In the genomic region with DNA sequence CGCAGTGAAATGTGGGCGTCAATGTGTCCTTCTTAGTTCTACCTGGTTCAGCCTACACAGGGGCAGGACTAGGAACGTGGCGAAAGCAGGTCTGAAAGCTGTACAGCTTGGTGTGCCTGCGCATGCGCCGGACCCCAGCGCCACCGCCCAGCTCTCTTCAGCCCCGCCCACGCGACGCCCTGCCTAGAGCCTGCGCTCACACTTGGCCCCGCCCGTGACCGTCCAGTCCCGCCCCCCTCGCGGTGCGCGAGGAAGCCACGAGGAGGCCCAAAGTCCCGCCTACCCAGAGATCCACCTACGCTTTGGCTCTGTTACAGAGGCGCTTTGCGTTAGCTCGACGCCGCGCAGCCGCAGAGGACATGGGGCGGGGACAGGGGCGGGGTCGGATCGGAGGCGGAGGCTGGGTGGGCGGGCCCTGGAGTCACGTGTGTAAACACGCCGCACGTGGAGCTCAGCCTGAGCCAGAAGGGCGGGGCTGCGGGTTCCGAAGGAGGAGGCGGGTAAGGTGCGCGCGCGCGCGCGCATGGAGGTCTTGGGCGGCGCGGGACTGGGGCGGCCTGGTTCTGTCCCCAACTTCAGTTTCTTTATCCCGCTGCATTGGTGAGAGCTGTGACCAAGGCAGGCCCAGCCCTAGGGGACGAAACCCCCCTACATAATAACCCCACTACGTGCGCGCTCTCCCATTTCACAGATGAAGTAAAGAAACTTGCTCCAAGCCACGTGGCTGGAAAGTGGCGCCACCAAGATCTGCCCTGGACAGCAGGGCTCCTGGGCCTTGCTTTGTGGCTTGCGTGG, we compare ENCODE assay signal across 8 mouse cellular contexts. TPM values are rescaled to one million over a fixed set of nuclear protein-coding genes. Genes with fewer than 3 reads are reported as not detected.
DNase-seq lines count a peak whose midpoint lies in the region; ATAC-seq and TF ChIP-seq lines count a peak whose summit lies in the region.

No protein-coding gene starts in this region.

- no peak for TF ChIP-seq CTCF in liver, embryonic 14.5 days (IDR thresholded peaks at IDR 0.05; ENCODE audit: low read depth)
- no peak; the same call in 1 of the 2 replicates for TF ChIP-seq CTCF in stomach, postnatal 0 days (IDR thresholded peaks at IDR 0.05; ENCODE audit: low read depth)

- H3K4me2 ChIP-seq in heart, embryonic 15.5 days, result peak overlapping the region; percentile 88
- H3K4me2 ChIP-seq in liver, embryonic 14.5 days (ENCODE audit: low read depth), result peak overlapping the region; percentile 99
- H3K4me2 ChIP-seq in neural tube, embryonic 11.5 days (ENCODE audit: low read depth), result peak overlapping the region; percentile 67
- peak overlapping the region; percentile 79 for H3K4me2 ChIP-seq in stomach, postnatal 0 days (replicated peaks; ENCODE audit: low read depth)

- TF ChIP-seq EP300 in liver, embryonic 14.5 days (IDR thresholded peaks at IDR 0.05; ENCODE audit: low read depth), result no peak
- no peak for TF ChIP-seq EP300 in stomach, postnatal 0 days (optimal IDR thresholded peaks at IDR 0.05)

- peaks cover 29% of the 10 kb centered on the region for H3K4me1 ChIP-seq in forebrain, embryonic 10.5 days
- H3K4me1 ChIP-seq in heart, embryonic 15.5 days (replicated peaks), result peaks cover 30% of the 10 kb centered on the region
- peaks cover 6 to 15% of the 10 kb centered on the region in 2 experiments for H3K4me1 ChIP-seq in liver, embryonic 14.5 days (replicated peaks; ENCODE audit: control insufficient read depth in 2 of 2, insufficient read depth in 2 of 2, low read length in 1 of 2)
- H3K4me1 ChIP-seq in neural tube, embryonic 11.5 days (ENCODE audit: control insufficient read depth, insufficient read depth, low read length), result peaks cover 7% of the 10 kb centered on the region
- peaks cover 7% of the 10 kb centered on the region for H3K4me1 ChIP-seq in stomach, postnatal 0 days (replicated peaks; ENCODE audit: control insufficient read depth, insufficient read depth)

- no peaks in the 10 kb centered on the region for H3K36me3 ChIP-seq in forebrain, embryonic 10.5 days (replicated peaks)
- H3K36me3 ChIP-seq in heart, embryonic 15.5 days, result no peaks in the 10 kb centered on the region
- no peaks in the 10 kb centered on the region for H3K36me3 ChIP-seq in liver, embryonic 14.5 days (replicated peaks; ENCODE audit: control insufficient read depth, insufficient read depth, low read depth)
- no peaks in the 10 kb centered on the region for H3K36me3 ChIP-seq in neural tube, embryonic 11.5 days (ENCODE audit: control insufficient read depth, insufficient read depth, low read length)
- no peaks in the 10 kb centered on the region for H3K36me3 ChIP-seq in stomach, postnatal 0 days (ENCODE audit: control insufficient read depth, insufficient read depth, low read length)

- H3K27ac ChIP-seq in forebrain, embryonic 10.5 days, result peak overlapping the region; percentile 61
- peak overlapping the region; percentile 39 for H3K27ac ChIP-seq in heart, embryonic 15.5 days
- H3K27ac ChIP-seq in liver, embryonic 14.5 days, result no peak overlapping the region
- no peak overlapping the region for H3K27ac ChIP-seq in neural tube, embryonic 11.5 days (ENCODE audit: low read depth, low read length)
- peak overlapping the region; percentile 85 for H3K27ac ChIP-seq in stomach, postnatal 0 days (replicated peaks)

- H3K4me3 ChIP-seq in forebrain, embryonic 10.5 days, result peak overlapping the region; percentile 53
- peak overlapping the region; percentile 56 for H3K4me3 ChIP-seq in heart, embryonic 15.5 days
- H3K4me3 ChIP-seq in liver, embryonic 14.5 days (ENCODE audit: insufficient read depth in 1 of 2, low read depth in 2 of 2, low read length in 2 of 2), result peak overlapping the region; percentile 52 to 55
- H3K4me3 ChIP-seq in neural tube, embryonic 11.5 days (ENCODE audit: low read depth, low read length), result peak overlapping the region; percentile 22
- peak overlapping the region; percentile 43 for H3K4me3 ChIP-seq in stomach, postnatal 0 days (ENCODE audit: low read depth, low read length)

- DNase-seq in CD8-positive naive resting alpha-beta T cell, adult 2 months (ENCODE audit: low read depth in 2 of 2, low spot score in 2 of 2), result peak; percentile 99 to 100
- peak; percentile 96 for DNase-seq in c-Kit-positive CD71-negative TER-119-negative erythroid progenitor cells, embryonic 14.5 days (ENCODE audit: low read depth)
- peak; percentile 99 for DNase-seq in forebrain, embryonic 10.5 days (ENCODE audit: extremely low spot score, low spot score)
- peak; percentile 99 to 100 for DNase-seq in kidney, postnatal 25 days
- DNase-seq in liver, embryonic 14.5 days (ENCODE audit: low read depth in 3 of 3, low spot score in 3 of 3), result peak; percentile 90 to 97 (median 91)
- DNase-seq in neural tube, embryonic 11.5 days (ENCODE audit: low spot score), result peak; percentile 100
- DNase-seq in stomach, postnatal 0 days (ENCODE audit: low spot score), result peak; percentile 100

- WGBS in forebrain, embryonic 10.5 days, result under 1% methylated on average over 65 of the region's 65 CpGs
- WGBS in heart, embryonic 15.5 days, result under 1% methylated on average over 56 of the region's 65 CpGs
- under 1% methylated on average over 63 of the region's 65 CpGs for WGBS in liver, embryonic 14.5 days (ENCODE audit: insufficient replicate concordance)
- WGBS in neural tube, embryonic 11.5 days, result under 1% methylated on average over 59 of the region's 65 CpGs
- WGBS in stomach, postnatal 0 days, result under 1% methylated on average over 62 of the region's 65 CpGs

- H3K9ac ChIP-seq in heart, embryonic 15.5 days, result peak overlapping the region; percentile 53
- H3K9ac ChIP-seq in liver, embryonic 14.5 days (replicated peaks), result peak overlapping the region; percentile 58
- H3K9ac ChIP-seq in neural tube, embryonic 11.5 days (ENCODE audit: low read length), result peak overlapping the region; percentile 32; the same call in 1 of the 2 replicates
- peak overlapping the region; percentile 56 for H3K9ac ChIP-seq in stomach, postnatal 0 days (ENCODE audit: low read length)

- no peaks in the 10 kb centered on the region for H3K9me3 ChIP-seq in forebrain, embryonic 10.5 days
- no peaks in the 10 kb centered on the region for H3K9me3 ChIP-seq in heart, embryonic 15.5 days (replicated peaks)
- H3K9me3 ChIP-seq in liver, embryonic 14.5 days (ENCODE audit: control insufficient read depth, low read length), result no peaks in the 10 kb centered on the region
- H3K9me3 ChIP-seq in neural tube, embryonic 11.5 days (ENCODE audit: control insufficient read depth, low read length), result no peaks in the 10 kb centered on the region
- H3K9me3 ChIP-seq in stomach, postnatal 0 days (ENCODE audit: control insufficient read depth, low read length), result no peaks in the 10 kb centered on the region

- H3K27me3 ChIP-seq in forebrain, embryonic 10.5 days (ENCODE audit: poor library complexity, severe bottlenecking), result peaks cover 26% of the 10 kb centered on the region
- no peaks in the 10 kb centered on the region for H3K27me3 ChIP-seq in heart, embryonic 15.5 days
- no peaks in the 10 kb centered on the region for H3K27me3 ChIP-seq in liver, embryonic 14.5 days (ENCODE audit: control insufficient read depth, insufficient read depth, low read length)
- no peaks in the 10 kb centered on the region for H3K27me3 ChIP-seq in neural tube, embryonic 11.5 days (ENCODE audit: control insufficient read depth, insufficient read depth, low read length)
- H3K27me3 ChIP-seq in stomach, postnatal 0 days (ENCODE audit: control insufficient read depth, insufficient read depth, low read length), result no peaks in the 10 kb centered on the region

- peak; percentile 97 for ATAC-seq in heart, embryonic 15.5 days (replicated peaks; ENCODE audit: insufficient number of reproducible peaks, insufficient read depth, low FRiP score, low read depth)
- ATAC-seq in liver, embryonic 14.5 days (ENCODE audit: insufficient read depth), result peak; percentile 97
- ATAC-seq in neural tube, embryonic 11.5 days (ENCODE audit: insufficient read depth, low FRiP score, low TSS enrichment), result peak; percentile 98
- ATAC-seq in stomach, postnatal 0 days (ENCODE audit: low FRiP score, low TSS enrichment), result peak; percentile 98

RNA-seq across cellular contexts. Expression of a gene that starts 22.4 kb away (rescaled TPM):
- polyA plus RNA-seq in forebrain, embryonic 10.5 days (2016; fragmentation: Nextera tagmentation; extraction: Ambion mirVana), result 116 and 117 TPM in 2 replicates
- 23.5 and 29.0 TPM in 2 replicates for polyA plus RNA-seq in heart, embryonic 15.5 days (2015; fragmentation: Nextera tagmentation; extraction: Ambion mirVana)
- 51.2 and 71.1 TPM in 2 replicates for polyA plus RNA-seq in liver, embryonic 14.5 days (2012; rRNA removed)
- 87.8 and 94.9 TPM in 2 replicates for polyA plus RNA-seq in liver, embryonic 14.5 days (2014; fragmentation: Nextera tagmentation; extraction: Ambion mirVana)
- 83.9 and 84.0 TPM in 2 replicates for polyA plus RNA-seq in neural tube, embryonic 11.5 days (2014; fragmentation: Nextera tagmentation; extraction: Ambion mirVana)
- polyA plus RNA-seq in stomach, postnatal 0 days (2015; fragmentation: Nextera tagmentation; extraction: Ambion mirVana), result 14.2 and 15.3 TPM in 2 replicates

Comparison
In these comparisons a context has a peak if more than half of its experiments do, and no peak if none do; other contexts are left out.
1. H3K27ac ChIP-seq: peak in forebrain, embryonic 10.5 days (single experiment), heart, embryonic 15.5 days (single experiment) and stomach, postnatal 0 days (single experiment); none in liver, embryonic 14.5 days (single experiment) and neural tube, embryonic 11.5 days (single experiment).
2. Peak in every context shown above with its lines, with median percentiles within 50 percentile points of each other: DNase-seq, H3K4me3 ChIP-seq, ATAC-seq, H3K4me2 ChIP-seq and H3K9ac ChIP-seq.